Mouse (Mus musculus): ENCODE data around the gene Eme1.

DNA sequence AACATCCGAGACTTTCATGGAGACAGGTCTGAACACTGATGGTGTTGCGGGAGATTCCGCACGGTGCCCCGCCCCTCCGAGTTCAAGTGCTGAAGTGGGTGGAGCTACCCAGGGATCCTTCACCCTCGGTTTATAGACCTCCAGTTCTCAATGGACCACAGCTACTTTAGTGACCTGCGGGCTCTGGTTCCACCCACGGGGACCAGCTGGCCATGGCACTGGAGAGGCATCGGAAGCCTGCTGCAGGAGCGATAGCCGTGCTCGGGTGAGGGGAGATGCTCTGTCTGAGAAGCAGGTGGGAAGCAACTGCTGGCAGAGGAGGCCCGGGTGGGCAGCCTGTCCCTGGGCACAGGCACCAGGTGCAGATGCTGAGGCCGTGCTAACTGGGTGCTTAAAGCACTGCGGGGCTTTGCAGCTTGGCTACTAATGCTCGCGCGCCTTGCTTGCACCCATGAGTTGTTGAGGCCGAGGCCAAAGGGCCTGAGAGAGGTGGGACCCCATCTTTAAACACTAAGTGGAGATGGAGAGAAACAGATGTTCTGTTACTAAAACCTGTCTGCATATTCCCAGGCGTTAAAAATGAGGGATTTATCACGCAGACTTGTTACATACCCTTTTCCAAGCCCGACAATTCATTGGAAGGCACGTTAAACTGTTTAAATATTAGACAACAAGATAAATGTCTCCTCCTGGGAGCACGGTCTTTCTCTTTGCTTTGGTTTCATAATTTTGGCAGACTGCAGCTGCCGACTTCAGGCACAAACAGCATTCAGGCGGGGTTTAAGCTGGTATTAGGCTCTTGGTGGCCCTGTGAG lies 47.8 kb upstream of the Eme1 start:
- TF ChIP-seq CTCF (IDR thresholded peaks at IDR 0.05; ENCODE audit: control insufficient read depth, insufficient read depth, low read length) (no peak), POLR2A (IDR thresholded peaks at IDR 0.05; ENCODE audit: borderline replicate concordance, control insufficient read depth, low read depth, low read length) (no peak)
